Mouse (Mus musculus) B cell, adult (primary cell): ENCODE measurements around the gene Slc22a1. TPM values are rescaled to one million over a fixed set of nuclear protein-coding genes. Genes with fewer than 3 reads are reported as not detected.

Source experiments
- total RNA-seq: library from RNA; stranded (reverse); gene quantifications from 4 replicates; pipeline ENCODE4 v1.2.4, GENCODE M21; 2023; ENCODE audit not compliant: inconsistent age

Slc22a1 gene
- total RNA-seq, result not detected in 4 replicates

DNA sequence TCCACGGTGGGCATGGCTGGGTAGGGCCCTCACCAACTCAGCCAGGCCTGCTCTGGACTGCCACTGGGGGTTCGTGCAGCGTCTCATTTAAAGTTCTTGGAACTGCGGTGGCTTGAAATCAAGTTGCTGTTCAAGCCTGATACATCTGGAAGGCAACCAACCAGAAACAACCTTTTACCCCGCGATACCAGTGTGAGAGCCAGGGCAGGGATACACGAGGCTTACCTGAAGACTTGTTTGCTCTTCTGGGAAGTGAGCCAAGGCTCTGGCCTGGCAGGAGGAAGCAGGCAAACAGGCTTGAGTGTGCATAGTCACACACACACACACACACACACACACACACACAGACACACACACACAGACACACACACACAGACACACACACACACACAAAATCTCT, at the start of gene Slc22a1:
Gene Slc22a1, minus strand, starts transcription at position 184 of the 400 bp plus-strand sequence.

Other genes starting within 250 kb of the Slc22a1 start
- 0.69 to 1.2 TPM (median 0.87 TPM) in 4 replicates for gene Slc22a3, start 168.1 kb downstream of the Slc22a1 start, total RNA-seq
- not detected in 4 replicates for gene Slc22a2, start 91.7 kb downstream of the Slc22a1 start, total RNA-seq
- gene Igf2r, start 93.8 kb upstream of the Slc22a1 start, total RNA-seq, result 11.0 to 11.7 TPM (median 11.1 TPM) in 4 replicates
- gene Mas1, start 192.3 kb upstream of the Slc22a1 start, total RNA-seq, result not detected in 4 replicates
- not detected in 4 replicates for gene Mrgprh, start 200.2 kb upstream of the Slc22a1 start, total RNA-seq
- gene Pnldc1, start 234.4 kb upstream of the Slc22a1 start, total RNA-seq, result 0.66 to 5.4 TPM (median 1.2 TPM) in 4 replicates
- gene Tcp1, start 239.9 kb upstream of the Slc22a1 start, total RNA-seq, result 233 to 257 TPM (median 233 TPM) in 4 replicates
- 31.6 to 45.1 TPM (median 34.5 TPM) in 4 replicates for gene Mrpl18, start 240.5 kb upstream of the Slc22a1 start, total RNA-seq